Mouse (Mus musculus) adrenal gland, postnatal 4 days (tissue): ENCODE results near the gene Tmem182. TPM values are rescaled to one million over a fixed set of nuclear protein-coding genes. Genes with fewer than 3 reads are reported as not detected.

Experiments used
- DNase-seq, 2 experiments: peaks; one replicate each; pipeline ENCODE4 v3.0.0; 2021 to 2022; ENCODE audit warnings: low spot score in 2 of 2, mixed read lengths in 2 of 2
- total RNA-seq, 2 experiments: library from RNA; stranded (reverse); gene quantifications; 2 replicates each; pipeline ENCODE4 v1.2.3; 2021

Gene Tmem182
- total RNA-seq, 2 experiments from 2014 or later: 2.9 to 4.5 TPM

DNA sequence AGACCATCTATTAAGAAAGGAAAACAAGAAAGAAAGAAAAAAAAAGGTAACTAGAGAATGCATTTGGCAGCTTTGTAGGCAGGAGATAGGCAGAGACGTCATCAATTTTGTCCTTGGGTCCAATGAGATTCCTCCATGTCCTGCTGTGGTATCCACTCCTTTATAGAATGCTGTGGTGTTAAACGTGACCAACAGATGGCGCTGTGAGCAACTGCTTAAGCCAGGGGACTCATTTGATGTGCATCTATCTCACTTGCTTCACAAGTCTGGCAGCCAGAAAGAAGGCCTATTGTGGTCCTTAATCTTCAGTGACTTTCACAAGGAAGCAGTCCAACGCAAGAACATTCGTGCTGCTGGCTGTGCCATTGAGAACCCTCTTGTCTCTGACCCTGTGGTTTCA lies 8.1 kb upstream of the Tmem182 start:
- peak; percentile 16 to 30 for DNase-seq

DNA sequence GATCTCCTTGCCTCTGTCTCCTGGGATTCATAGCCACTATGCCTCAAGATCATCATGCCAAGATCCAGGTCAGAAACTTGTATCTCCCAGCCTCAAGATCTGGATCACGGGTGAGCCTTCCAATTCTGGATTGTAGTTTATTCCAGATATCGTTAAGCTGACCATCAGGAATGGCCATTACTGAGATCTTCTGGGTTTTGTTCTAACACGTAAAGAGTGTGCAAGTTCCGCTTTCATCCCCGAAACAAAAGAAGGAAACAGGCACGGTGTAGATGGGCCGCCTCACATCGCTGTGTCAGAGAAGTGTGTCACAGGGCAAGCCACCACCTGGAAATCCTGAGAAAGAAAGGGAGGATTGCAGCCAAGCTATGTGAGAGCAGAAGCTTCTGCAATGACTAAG lies 6.3 kb upstream of the Tmem182 start:
- no peak for DNase-seq

DNA sequence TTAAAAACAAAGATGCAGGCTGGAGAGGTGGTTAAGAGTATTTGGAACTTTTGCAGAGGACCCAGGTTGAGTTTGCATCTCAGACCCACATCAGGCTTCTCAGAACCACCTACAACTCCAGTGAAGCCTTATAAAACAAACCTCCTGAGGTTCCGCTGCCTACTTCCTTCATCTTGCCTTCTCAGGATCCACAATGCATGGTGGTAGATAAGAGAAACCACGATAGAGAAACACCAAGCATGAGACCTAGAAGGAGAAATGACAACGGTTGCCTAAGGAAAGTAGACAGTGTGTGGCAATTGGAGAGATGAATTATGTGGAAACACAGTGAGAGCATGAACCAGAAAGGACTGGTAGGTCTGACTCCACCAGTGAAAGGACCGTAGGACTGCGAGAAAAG lies 4.5 kb upstream of the Tmem182 start:
- no peak for DNase-seq

DNA sequence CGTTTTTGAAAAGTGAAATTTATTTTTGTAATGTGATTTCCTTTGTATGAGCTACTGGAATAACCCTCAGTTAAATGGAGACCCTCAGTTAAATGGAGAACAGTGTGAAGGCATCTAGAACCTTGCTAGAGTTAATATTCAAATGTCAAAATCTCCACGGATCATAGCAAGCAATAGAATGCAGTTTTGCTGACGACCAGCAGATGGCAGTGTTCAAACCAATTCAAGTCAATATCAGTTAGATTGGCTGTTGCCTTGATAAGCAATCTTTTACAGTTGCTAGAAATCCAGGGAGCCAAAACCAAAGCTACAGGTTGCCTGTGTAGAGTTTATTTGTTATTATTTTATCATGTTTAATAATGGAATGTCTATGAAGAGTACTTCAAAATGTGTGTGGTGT lies 2.6 kb upstream of the Tmem182 start:
- DNase-seq: no peak

DNA sequence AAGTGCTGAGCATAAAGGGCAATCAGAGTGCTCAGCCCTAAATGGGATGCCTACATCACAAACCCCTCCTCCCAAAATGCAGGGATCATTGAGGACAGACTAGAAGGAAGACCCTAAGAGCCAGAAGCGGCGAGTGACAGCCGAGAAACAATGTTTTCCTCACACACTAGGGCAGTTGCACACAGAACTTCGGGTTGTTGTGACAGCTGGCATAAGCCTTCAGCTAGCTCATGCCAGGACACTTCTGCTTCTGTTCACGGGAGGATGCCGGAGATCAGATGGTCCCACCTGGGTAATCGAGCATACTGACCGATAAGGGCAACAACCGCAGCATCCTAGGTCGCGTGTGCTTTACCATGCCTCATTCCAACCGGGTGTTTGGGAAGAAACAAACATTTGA lies 1.3 kb upstream of the Tmem182 start:
- DNase-seq: no peak

DNA sequence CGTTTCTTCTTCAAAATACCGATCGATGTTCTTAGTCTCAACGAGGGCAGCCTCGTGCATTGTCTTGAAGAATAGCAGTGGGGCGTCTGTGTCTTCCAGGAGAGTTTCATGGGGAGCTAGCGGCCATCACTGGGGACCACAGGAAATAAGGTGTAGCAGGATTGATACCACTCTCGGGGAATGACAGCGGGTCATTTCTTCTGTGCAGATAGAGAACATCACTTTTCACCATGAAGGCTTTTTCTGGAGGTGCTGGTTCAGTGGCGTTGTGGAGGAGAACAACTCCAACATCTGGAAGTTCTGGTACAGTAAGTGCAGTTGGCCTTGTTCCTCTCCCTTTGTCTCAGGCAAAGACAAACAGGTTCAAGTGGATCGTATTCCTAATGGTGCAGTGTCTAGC lies 490 bp downstream of the Tmem182 start:
- no peak for DNase-seq

DNA sequence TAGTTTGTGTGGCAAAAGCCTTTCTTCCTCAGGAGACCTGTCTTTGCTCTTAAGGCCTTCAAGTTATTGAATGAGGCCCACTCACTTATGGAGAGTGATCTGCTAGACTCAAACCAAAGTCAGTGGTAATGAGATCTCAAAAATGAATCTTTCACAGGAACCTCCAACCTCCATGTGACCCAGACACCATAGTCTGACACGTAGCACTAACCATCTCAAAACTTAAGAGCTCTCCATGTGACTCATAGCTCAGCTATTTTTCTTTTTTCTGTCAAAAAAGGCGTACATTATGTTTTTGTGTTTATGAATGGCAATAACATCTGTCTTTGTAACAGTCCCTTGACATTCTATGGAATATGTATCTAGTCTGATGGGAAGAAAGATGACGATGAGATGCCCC lies 3.2 kb downstream of the Tmem182 start:
- DNase-seq: no peak

DNA sequence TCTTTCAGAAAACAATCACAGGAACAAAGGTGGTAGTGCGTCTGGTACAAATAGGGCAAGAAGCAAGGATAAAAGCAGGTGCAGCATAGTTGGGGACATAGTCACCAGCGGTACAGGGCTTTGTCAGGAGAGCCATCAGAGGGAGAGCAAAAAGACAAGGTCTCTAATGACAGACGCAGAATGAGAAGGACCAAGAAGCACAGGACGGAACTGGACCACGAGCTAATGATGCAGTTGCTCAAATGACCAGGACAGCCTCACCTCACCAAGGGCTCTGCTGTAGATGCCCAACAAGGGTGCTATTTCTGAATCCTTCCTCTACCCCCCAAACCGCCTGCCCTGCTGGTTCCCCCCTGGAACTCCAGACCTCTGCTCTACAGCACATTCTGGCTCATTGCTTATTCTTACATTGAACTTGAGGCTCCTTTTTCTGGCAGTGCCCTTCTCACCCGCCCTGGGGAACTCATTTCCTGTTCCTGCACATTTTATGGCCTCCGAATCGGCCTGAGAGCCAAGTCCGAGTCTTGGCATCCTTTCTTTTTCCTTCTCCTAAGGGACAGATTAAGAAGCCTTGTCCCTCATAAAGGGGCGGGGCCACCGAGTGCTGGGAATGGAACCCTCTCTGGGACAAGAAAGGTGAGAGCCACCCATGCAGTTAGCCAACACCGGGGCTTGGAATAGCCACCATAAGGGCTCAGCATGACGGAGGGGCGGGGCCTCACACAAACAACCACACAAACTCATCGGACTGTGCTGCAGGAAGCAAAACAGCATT lies 9.9 kb downstream of the Tmem182 start:
- DNase-seq: no peak

DNA sequence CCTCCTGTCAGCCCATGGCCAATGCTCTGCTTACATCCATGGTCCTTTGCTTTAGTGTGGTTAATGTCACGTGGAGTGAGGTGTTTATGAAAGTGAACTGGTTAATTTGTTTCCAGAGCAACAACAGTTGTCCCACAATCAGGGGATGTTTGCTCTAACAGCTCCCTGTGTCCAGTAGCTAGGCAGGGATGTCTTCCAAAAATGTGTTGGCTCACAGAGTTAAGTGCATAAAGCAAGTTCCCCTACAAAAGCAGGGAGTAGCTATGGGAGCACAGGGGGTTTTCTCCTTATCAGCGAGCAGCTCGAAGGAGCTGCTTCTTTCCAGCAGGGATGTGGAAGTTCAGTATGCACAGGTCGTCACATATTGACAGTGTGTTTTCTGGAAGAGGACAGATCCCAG lies 19.1 kb downstream of the Tmem182 start:
- no peak for DNase-seq

DNA sequence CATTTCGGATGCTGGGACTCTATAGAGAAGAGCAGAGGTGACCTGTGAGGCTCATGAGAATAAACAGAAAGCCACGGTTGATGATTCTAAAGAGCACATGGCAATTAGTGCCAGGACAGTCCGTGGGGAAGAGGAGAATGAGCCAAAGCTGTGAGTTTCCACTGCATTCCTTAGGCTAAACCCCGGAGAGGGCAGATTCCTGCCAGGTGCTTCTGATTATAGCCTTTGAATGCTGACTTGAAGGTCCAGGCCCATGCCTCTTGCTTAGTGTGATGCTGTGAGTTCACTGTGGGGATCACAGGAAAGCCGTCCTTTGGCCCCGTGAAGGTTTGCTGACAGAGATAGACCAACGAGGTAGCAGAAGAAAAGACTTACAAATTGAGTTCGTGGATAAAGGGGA lies 19.5 kb downstream of the Tmem182 start:
- DNase-seq: no peak

DNA sequence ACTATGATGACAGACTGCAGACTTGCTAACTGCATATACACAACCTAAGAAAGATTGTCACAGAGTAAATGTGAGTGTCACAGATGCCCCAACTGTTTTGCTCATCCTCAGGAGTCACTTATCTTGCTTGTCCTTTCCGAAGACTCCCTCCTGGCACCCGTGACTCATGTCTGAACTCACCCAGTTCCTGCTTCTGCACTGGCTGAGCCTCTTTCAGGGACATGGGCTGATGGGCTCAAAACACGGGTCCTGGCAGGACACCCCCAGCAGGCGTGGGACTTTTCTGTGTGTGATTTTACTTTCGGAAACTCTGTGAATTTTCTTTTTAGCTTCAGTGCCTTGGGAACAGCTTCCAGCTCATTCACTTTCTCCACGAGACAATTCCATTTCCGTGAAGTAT lies 20.4 kb downstream of the Tmem182 start:
- DNase-seq: no peak

DNA sequence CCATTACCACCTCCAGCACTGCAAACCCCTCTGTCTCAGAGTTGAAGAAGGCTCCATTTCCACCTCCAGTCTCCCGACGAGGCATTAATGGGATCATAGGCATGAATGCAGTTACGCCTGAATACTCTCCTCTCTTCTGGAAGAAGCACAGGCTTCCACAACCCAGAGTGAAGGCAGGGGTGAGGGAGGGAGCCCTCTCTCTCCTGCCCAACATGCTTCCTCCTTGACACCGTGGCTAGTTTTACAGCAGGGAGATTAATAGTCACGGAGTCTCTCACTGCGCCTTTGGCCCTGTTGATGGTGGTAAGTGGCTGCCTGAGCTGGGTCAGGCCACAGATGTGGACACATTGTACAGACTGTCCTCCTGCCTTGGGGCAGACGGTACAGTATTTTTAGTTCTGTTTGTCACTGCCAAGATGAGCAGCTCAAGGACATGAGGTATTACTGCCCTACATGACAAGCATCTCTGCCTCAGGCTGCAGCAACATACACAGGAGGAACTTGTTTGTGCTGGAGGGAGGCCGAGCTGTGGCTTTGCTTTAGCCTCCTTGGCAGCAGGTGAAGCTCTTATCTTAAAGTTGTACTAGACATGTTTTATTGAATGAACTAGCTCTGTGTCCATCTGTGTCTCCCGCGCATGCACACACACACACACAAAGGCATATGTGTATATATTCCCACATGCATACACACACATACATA lies 24.0 kb downstream of the Tmem182 start:
- no peak for DNase-seq

DNA sequence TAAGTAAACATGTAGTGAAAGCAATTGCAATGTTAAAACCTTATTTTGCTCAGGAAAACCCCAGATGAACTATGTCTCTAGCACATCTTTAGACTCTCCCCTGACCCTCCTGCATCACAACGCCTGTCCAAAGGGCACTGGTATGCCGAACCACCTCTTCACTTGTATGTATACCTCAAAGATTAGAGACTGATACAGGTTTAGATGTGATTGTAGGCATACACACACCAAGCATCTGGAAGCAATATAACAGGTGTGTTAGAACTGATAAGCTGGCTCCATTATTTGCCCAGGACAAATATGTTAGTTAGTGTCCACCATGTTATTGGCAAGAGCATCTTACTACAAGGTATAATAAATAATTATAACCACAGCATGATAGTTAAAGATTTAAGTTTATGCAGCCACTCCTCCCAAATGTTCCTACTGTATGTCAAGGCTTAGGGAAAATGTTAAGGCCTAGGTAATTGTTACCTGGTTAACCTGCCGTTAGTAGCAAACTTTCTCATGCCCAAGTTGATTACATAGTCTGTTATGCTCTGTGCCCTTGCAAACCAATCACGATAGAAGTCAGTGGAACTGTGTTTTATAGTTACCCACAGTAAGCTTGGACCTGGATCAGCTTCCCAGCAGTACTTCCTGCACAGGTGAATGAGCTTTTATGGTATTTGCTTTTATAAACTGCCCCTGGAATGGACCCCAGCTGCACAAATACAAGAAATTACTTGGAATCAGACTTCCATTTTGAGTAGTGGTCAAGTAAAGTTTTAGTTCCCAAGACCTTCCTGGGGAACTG lies 25.5 kb downstream of the Tmem182 start:
- DNase-seq: no peak

DNA sequence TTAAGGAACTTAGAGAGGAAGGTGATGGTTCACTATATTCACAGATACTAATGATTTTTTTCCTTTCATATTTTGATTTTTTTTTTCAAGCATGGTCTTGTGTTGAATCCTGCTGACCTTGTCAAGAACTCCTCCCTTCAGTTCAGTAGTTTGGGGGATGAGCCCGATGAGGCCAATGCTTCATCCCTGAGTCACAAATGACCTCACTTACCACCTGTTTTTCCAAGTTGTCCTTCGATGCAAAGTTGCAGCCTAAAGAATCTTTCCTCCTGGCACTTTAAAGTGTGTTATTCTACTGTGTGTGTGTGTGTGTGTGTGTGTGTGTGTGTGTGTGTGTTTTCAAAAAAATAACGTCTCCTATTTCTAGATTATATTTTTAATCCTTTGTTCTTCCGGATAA lies 30.1 kb downstream of the Tmem182 start:
- DNase-seq: no peak

DNA sequence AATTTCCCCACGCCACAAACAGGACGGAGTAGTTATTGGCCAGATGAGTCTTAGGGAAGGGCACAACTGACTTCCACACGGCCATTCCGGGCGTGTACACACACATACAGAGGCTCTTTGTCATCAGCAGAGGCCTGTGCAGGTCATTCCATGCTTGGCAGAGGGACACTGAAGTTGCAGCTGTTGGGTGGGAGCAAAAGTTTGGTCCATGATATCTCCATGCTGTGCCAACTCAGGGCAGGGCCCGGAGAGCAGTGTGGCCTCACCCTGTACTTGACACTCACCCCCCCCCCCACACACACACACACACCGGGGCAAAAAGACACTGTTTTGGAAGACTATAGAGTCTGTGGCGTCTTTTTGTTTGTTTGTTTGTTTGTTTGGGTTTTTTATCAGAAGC lies 35.2 kb downstream of the Tmem182 start:
- DNase-seq: no peak

DNA sequence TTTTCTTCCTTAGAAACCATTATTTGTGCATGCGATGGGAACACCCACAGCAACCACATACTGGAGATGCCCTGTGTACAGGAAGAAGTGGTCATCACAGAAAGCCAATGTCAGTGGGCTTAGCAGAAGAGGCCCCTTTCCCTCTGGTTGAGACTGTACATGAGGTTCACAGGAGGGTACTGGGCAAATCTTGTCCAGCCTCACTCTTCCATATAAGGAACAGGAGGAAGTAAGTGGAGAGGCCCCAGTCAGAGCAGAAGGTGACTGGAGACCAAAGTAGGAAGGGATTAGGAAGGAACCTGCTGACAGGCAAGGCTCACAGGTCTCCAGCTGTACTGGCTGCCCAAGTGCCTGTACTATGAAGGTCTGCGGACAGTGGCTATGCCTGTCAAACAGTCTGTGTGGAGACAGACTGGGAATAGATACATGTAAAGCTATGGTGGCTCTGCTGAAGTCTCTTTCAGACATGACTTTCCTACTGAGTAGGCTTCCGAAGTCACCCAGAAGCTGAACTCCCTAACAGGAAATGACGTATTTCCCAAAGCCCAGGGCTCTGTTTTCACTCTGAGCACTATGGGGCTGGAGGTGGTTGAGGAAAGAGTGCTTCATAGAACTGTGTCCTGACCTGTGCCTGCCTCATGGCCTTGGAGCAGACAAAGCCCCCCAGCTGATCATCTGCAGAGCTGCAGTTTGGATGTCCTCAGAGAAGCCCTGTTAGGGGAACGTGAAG lies 35.8 kb downstream of the Tmem182 start:
- DNase-seq: no peak

DNA sequence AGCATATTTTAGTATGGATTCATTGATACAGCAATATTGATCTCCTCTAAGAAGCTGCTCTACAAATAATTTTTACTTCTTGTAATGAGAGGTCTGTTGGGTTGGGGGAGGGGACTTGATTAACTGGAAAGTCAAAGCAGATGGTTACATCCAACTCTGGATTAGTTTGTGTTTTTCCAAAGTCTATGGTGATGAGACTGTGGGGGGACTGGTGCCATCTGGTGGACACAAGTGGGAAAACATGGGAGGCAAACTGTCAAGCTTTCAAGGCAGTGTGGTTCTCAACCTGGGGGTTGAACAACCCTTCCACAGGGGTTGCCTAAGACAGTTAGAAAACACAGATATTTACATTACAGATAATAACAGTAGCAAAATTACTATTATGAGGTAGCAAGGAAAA lies 39.2 kb downstream of the Tmem182 start:
- peak; percentile 12 to 13 for DNase-seq

DNA sequence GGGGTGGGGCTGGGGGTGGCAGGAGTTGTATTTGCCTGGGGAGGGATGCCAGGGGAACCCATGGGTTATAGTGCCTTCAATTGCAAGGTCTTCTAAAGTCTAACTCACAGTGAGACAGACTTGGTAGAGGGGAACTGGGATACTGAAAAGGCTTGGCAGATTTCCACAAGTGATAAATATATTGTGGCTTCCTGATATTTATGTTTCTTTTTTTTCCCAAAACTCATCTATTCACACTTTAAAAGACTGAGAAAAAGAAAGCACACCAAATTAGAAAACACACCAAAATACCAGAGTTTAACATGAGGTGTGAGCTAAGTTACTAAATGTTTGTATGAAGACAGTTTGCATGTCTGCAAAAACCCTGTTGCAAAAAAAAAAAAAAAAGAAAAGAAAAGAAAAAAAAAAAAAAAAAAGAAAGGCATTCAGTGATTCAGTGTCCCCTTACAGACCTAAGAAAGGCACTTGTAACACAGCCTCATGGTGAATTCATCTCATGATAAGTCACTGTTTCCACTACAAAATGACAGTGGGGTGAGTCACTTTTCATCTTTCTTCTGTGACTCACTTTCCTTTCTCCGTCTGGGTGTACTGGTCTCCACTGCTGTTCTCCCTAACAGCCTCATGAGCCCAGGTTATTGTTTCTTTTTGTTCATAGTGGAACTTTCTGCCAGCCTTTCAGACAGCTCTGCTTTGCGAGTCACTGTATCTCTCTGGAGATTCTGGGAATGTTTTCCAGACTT lies 42.0 kb downstream of the Tmem182 start:
- DNase-seq: no peak

DNA sequence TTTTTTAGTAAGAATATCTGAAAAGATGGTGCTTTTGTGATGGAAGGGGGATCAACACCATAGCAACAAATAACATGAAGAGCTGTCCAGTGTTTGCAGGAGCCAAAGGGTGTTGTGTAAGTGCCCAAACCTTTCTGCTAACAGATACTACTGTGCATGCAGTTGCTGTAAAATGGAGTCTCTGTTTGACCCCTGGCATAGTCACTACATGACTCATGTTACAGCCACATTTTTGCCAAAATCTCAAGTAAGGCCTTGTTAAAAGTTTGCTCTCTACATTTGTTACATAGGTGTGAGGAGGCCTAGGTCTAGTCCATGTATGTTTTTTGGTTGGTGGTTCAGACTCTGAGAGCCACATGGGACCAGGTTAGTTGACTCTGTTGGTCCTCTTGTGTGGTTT lies 45.9 kb downstream of the Tmem182 start:
- DNase-seq: no peak

DNA sequence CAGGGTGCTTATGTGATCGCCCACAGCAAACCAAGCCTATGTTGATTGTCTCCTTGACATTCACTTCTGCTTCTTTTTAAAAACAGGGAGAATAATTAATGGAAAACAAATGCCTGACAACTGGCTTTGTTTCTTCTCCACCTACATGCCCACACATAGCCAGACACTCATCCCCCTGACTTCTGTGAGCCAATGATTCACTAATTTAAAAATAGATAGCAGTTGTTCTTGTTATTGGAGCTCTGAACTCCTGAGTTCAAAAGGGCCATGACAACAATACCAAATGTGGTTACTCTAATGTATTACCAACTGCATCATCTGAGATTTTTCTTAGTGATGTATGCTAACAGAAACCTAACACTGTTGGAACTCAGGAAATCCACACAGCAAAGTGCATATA lies 49.9 kb downstream of the Tmem182 start:
- no peak for DNase-seq
